Mouse (Mus musculus) testis, adult 2 months (tissue): ENCODE results near the gene Cdca4.

Experiments used
- CTCF ChIP-seq: fragments of 200-500 bp; IDR thresholded peaks from 2 replicates; pipeline ENCODE4 v1.5.1; 2012; ENCODE audit warnings: low read depth, mild to moderate bottlenecking, inconsistent platforms, low read length, moderate library complexity; ENCODE audit not compliant: control insufficient read depth, insufficient read depth, insufficient replicate concordance
- POLR2A ChIP-seq: fragments of 200-500 bp; IDR thresholded peaks from 2 replicates; pipeline ENCODE4 v1.6.1; 2012; ENCODE audit warnings: low read depth, mild to moderate bottlenecking, inconsistent platforms, low read length, moderate library complexity; ENCODE audit not compliant: control insufficient read depth

DNA sequence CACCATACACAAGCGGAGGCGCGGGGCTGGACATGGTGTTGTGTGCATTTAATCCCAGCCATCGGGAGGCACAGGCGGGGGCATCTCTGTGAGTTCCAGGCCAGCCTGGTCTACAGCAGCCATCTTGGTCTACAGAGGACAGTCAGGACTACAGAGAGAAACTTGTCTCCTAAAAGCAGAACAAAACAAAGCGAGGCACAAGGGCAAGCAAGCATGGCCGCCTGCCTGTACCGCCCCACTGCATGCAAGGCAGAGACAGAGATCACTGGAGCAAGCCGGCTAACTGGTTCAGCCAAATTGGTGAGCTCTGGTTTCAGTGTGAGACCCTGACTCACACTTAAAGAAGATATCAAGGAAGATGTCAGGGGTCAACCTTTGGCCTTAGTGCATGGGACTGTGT is 21.1 kb upstream of the Cdca4 start:
- TF ChIP-seq CTCF (no peak), POLR2A (no peak)
